Mouse (Mus musculus) embryonic facial prominence, embryonic 11.5 days (tissue): ENCODE measurements at regions not wholly inside any gene's neighbourhood (a gene's known extent, or its start where the extent isn't known, plus 50 kb on each side); places are given as distances from the start of the nearest gene placed in this dataset.
A peak's percentile ranks its signal among the peaks of the same experiment; 100 is the strongest.

Experiments
- ATAC-seq: fragments of 200-750 bp; cut with Nextera tagmentation; replicated peaks from 2 replicates; pipeline ENCODE4 v1.8.0; 2017; ENCODE audit warnings: low read depth; ENCODE audit not compliant: insufficient number of reproducible peaks, low FRiP score, low TSS enrichment
- DNase-seq: peaks from one replicate; pipeline ENCODE4 v3.0.0-alpha.2; 2015; ENCODE audit warnings: low spot score
- H3K27ac ChIP-seq: fragments of 300-500 bp; sonication (generic); replicated peaks from 2 replicates; pipeline ENCODE4 v1.5.1; 2014; ENCODE audit warnings: mild to moderate bottlenecking, low read depth, low read length, control low read depth
- H3K27me3 ChIP-seq: fragments of 300-500 bp; sonication (generic); 2 replicates; pipeline ENCODE4 v1.6.1; 2014; ENCODE audit warnings: mild to moderate bottlenecking, low read length, moderate library complexity, mixed read lengths; ENCODE audit not compliant: control insufficient read depth, insufficient read depth
- H3K36me3 ChIP-seq: fragments of 300-500 bp; sonication (generic); replicated peaks from 2 replicates; pipeline ENCODE4 v1.6.1; 2014; ENCODE audit warnings: low read depth, mild to moderate bottlenecking, low read length, moderate library complexity, mixed read lengths; ENCODE audit not compliant: control insufficient read depth, insufficient read depth
- H3K4me1 ChIP-seq: fragments of 300-500 bp; sonication (generic); 2 replicates; pipeline ENCODE4 v1.6.1; 2014; ENCODE audit warnings: low read length, mixed read lengths; ENCODE audit not compliant: control insufficient read depth, insufficient read depth
- H3K4me2 ChIP-seq: fragments of 300-500 bp; sonication (generic); 2 replicates; pipeline ENCODE4 v1.6.1; 2014; ENCODE audit warnings: low read depth, mild to moderate bottlenecking, control low read depth, low read length, moderate library complexity
- H3K4me3 ChIP-seq: fragments of 300-500 bp; sonication (generic); 2 replicates; pipeline ENCODE4 v1.5.1; 2014; ENCODE audit warnings: low read depth, low read length, control low read depth
- H3K9ac ChIP-seq: fragments of 300-500 bp; sonication (generic); replicated peaks from 2 replicates; pipeline ENCODE4 v1.6.1; 2014; ENCODE audit warnings: mild to moderate bottlenecking, control low read depth, low read length
- H3K9me3 ChIP-seq: fragments of 300-500 bp; sonication (generic); replicated peaks from 2 replicates; pipeline ENCODE4 v1.6.1; 2016; ENCODE audit warnings: mild to moderate bottlenecking, low read length, inconsistent platforms, mixed read lengths; ENCODE audit not compliant: control insufficient read depth
- WGBS: fragments of 180-500 bp; shearing (Covaris S2); extraction: QIAGEN DNeasy Blood & Tissue Kit; methylation state at CpG from one replicate; pipeline ENCODE4 v1.1.7; 2014; 5-methylcytosine and 5-hydroxymethylcytosine counted together

- no peaks in the 10 kb centered on the region for H3K27me3 ChIP-seq
- no peak overlapping the region for H3K9ac ChIP-seq
- no peak overlapping the region for H3K4me3 ChIP-seq
- WGBS: 86% methylated on average over 3 of the region's 3 CpGs
- no peaks in the 10 kb centered on the region for H3K9me3 ChIP-seq
- H3K27ac ChIP-seq: no peak overlapping the region
- H3K4me1 ChIP-seq: no peaks in the 10 kb centered on the region
- H3K36me3 ChIP-seq: no peaks in the 10 kb centered on the region
- H3K4me2 ChIP-seq: no peak overlapping the region
- no peak for ATAC-seq
- DNase-seq: no peak
These were observed 57.0 kb downstream of the Rps29 start for GRCm38 (mm10) chr12:69101965-69102364.

GRCm38 (mm10) chr12:69094856-69095255 is 64.1 kb downstream of the Rps29 start:
- H3K4me2 ChIP-seq: no peak overlapping the region
- no peaks in the 10 kb centered on the region for H3K9me3 ChIP-seq
- H3K4me3 ChIP-seq: no peak overlapping the region
- no peak overlapping the region for H3K27ac ChIP-seq
- no peak overlapping the region for H3K9ac ChIP-seq
- H3K27me3 ChIP-seq: no peaks in the 10 kb centered on the region
- ATAC-seq: no peak
- no peaks in the 10 kb centered on the region for H3K36me3 ChIP-seq
- no peak for DNase-seq
- WGBS: 87% methylated on average over 8 of the region's 8 CpGs
- no peaks in the 10 kb centered on the region for H3K4me1 ChIP-seq

GRCm38 (mm10) chr12:69093073-69093797 is 65.8 kb downstream of the Rps29 start:
- Histone ChIP-seq H3K36me3 (no peaks in the 10 kb centered on the region), H3K4me2 (no peak overlapping the region), H3K27ac (no peak overlapping the region), H3K9me3 (no peaks in the 10 kb centered on the region), H3K4me1 (no peaks in the 10 kb centered on the region), H3K4me3 (no peak overlapping the region), H3K27me3 (no peaks in the 10 kb centered on the region), H3K9ac (no peak overlapping the region)
- ATAC-seq: no peak
- 63% methylated on average over 13 of the region's 13 CpGs for WGBS
- DNase-seq: peak; percentile 19

DNA sequence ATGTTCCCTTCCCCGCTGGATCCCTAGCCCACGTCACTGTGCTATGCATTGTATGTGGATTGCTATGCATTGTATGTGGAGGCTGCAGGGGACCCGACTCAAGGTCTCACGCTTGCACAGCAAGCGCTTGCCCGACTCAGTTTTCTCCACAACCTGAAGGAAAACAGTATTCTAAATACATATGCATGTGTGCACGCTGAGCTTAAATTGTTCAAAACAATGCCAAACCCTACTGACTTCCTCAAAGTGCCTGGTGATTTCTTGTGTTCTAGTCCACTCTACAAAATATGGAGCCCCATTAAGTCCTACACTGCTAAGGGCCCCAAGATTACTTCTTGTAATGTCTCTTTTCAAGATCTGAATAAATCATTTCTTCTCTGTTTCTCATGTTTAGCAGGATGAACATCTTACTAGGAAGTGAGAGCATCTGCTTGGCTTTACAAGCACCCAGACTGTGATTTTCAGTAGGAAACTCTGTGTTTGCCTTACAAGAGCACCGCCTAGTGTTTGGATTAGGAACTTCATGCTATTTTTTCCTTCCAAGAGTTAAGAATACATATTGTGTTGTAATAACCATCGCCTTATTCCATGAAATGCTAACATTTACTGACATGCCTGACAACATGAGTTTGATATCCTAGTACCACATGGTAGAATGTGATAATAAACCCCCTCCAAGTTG is 70.9 kb downstream of the Rps29 start:
- ATAC-seq (no peak), DNase-seq (peak; percentile 86)
- H3K4me2 ChIP-seq: no peak overlapping the region

DNA sequence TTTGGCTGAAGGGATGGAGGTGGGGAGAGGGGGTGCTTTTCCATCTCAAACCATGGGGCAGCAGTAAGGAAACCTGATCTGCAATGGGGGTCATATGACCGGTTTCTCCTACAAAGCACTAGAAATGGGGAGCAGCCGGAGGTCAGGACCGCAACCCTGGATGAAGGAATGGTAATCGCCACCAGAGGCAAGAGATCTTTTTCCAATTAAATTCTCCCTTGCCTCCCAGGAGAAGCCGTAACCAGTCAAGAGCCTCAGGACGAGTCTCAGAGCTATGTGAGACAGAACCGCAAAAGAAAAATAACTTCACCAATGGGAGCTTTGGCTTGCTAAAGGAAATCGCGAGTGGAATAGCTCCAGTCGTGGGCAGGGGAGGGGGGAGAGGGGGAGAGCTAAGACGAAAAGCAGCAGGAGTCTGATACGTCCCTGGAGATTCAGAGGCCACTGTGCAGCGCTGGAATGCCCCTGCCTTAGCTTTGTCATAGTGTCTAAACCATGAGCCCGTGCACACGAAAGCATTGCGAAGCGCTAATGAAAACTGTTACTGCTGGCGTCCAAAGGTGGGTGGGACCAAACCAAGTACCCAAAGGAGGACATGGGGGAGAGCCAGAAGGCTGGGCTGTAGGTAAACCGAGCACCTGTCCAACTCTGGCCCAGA is 73.3 kb downstream of the Rps29 start:
- Histone ChIP-seq H3K9ac (no peak overlapping the region), H3K9me3 (no peaks in the 10 kb centered on the region), H3K36me3 (no peaks in the 10 kb centered on the region), H3K4me1 (no peaks in the 10 kb centered on the region), H3K27ac (no peak overlapping the region), H3K4me3 (no peak overlapping the region), H3K27me3 (no peaks in the 10 kb centered on the region), H3K4me2 (peak overlapping the region; percentile 34)
- peak; percentile 74 for DNase-seq
- WGBS: 16% methylated on average over 19 of the region's 19 CpGs
- ATAC-seq: peak; percentile 45

More for the DNA sequence above, 70.9 kb downstream of the Rps29 start:
- Histone ChIP-seq H3K27ac (no peak overlapping the region), H3K36me3 (no peaks in the 10 kb centered on the region), H3K4me3 (no peak overlapping the region), H3K9me3 (no peaks in the 10 kb centered on the region), H3K9ac (no peak overlapping the region), H3K4me1 (no peaks in the 10 kb centered on the region), H3K27me3 (no peaks in the 10 kb centered on the region)
- 58% methylated on average over 9 of the region's 9 CpGs for WGBS

GRCm38 (mm10) chr12:69084656-69085055 is 74.3 kb downstream of the Rps29 start:
- no peak for ATAC-seq
- no peaks in the 10 kb centered on the region for H3K4me1 ChIP-seq
- WGBS: 49% methylated on average over 5 of the region's 5 CpGs
- DNase-seq: no peak
- H3K36me3 ChIP-seq: no peaks in the 10 kb centered on the region
- H3K4me3 ChIP-seq: no peak overlapping the region
- no peak overlapping the region for H3K4me2 ChIP-seq
- no peak overlapping the region for H3K27ac ChIP-seq
- no peak overlapping the region for H3K9ac ChIP-seq
- H3K9me3 ChIP-seq: no peaks in the 10 kb centered on the region
- no peaks in the 10 kb centered on the region for H3K27me3 ChIP-seq

- Histone ChIP-seq H3K27me3 (no peaks in the 10 kb centered on the region), H3K9ac (no peak overlapping the region), H3K4me3 (no peak overlapping the region), H3K36me3 (no peaks in the 10 kb centered on the region), H3K4me1 (no peaks in the 10 kb centered on the region), H3K27ac (no peak overlapping the region), H3K9me3 (no peaks in the 10 kb centered on the region), H3K4me2 (no peak overlapping the region)
- DNase-seq (peak; percentile 46), ATAC-seq (no peak)
- 25% methylated on average over 6 of the region's 6 CpGs for WGBS
These were observed 76.9 kb downstream of the Rps29 start for GRCm38 (mm10) chr12:69082051-69082450.

DNA sequence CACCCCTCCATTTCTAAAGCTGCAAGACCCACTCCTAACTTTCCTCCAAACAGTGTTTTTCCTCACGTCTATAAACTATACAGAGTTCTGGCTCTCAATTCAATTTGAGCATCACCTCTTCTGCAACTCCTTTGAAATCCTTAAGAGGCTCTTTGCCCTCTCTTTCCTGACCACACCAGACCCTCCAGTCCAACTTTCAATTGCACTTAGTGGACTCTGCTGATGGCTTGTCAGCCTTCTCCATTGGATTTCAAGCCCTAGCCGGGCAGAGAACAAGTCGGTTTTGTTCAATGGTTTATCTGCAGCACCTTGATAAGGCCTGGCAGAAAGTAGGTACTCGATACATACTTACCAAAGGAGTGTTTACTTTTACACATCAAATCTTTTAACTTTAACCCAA is 119.4 kb downstream of the Rps29 start:
- 82% methylated on average over 4 of the region's 4 CpGs for WGBS
- Histone ChIP-seq H3K9ac (no peak overlapping the region), H3K36me3 (no peaks in the 10 kb centered on the region), H3K27ac (no peak overlapping the region), H3K4me1 (no peaks in the 10 kb centered on the region), H3K9me3 (no peaks in the 10 kb centered on the region), H3K27me3 (no peaks in the 10 kb centered on the region), H3K4me2 (no peak overlapping the region), H3K4me3 (no peak overlapping the region)
- no peak for ATAC-seq
- no peak for DNase-seq
